Mouse (Mus musculus) heart, embryonic 12.5 days (tissue): ENCODE data around the gene Olfr1393. TPM values are rescaled to one million over a fixed set of nuclear protein-coding genes. Genes with fewer than 3 reads are reported as not detected.
"Not testable (repeated sequence)": the region's sequence is repeated elsewhere in the genome, so short reads cannot be mapped to it uniquely, and the experiment has no call there.

Source experiments
- ATAC-seq: fragments of 200-750 bp; cut with Nextera tagmentation; 2 replicates; pipeline ENCODE4 v1.8.0; 2017; ENCODE audit warnings: moderate TSS enrichment, moderate library complexity; ENCODE audit not compliant: insufficient number of reproducible peaks, low FRiP score
- H3K27ac ChIP-seq: fragments of 300-500 bp; sonication (generic); 2 replicates; pipeline ENCODE4 v1.5.1; 2016; ENCODE audit warnings: mild to moderate bottlenecking, moderate library complexity; ENCODE audit not compliant: poor library complexity, severe bottlenecking
- H3K27me3 ChIP-seq: fragments of 300-500 bp; sonication (generic); replicated peaks from 2 replicates; pipeline ENCODE4 v1.6.1; 2016; ENCODE audit warnings: mild to moderate bottlenecking, moderate library complexity
- H3K36me3 ChIP-seq: fragments of 300-500 bp; sonication (generic); 2 replicates; pipeline ENCODE4 v1.6.1; 2016; ENCODE audit warnings: mild to moderate bottlenecking, moderate library complexity
- H3K4me1 ChIP-seq: fragments of 300-500 bp; sonication (generic); replicated peaks from 2 replicates; pipeline ENCODE4 v1.6.1; 2016; ENCODE audit warnings: mild to moderate bottlenecking
- H3K4me2 ChIP-seq: fragments of 300-500 bp; sonication (generic); 2 replicates; pipeline ENCODE4 v1.6.1; 2016; ENCODE audit warnings: mild to moderate bottlenecking, moderate library complexity
- H3K4me3 ChIP-seq: fragments of 300-500 bp; sonication (generic); 2 replicates; pipeline ENCODE4 v1.5.1; 2016; ENCODE audit warnings: mild to moderate bottlenecking
- H3K9ac ChIP-seq: fragments of 300-500 bp; sonication (generic); 2 replicates; pipeline ENCODE4 v1.6.1; 2016; ENCODE audit warnings: mild to moderate bottlenecking, moderate library complexity
- H3K9me3 ChIP-seq: fragments of 300-500 bp; sonication (generic); replicated peaks from 2 replicates; pipeline ENCODE4 v1.6.1; 2016; ENCODE audit warnings: mild to moderate bottlenecking, moderate library complexity
- WGBS: fragments of 180-500 bp; shearing (Covaris S2); methylation state at CpG from one replicate; pipeline ENCODE4 v1.1.7; 2016; 5-methylcytosine and 5-hydroxymethylcytosine counted together
- polyA plus RNA-seq: library from polyadenylated mRNA; unstranded; fragments of >200 nt; fragmentation: Nextera tagmentation; extraction: Ambion mirVana; gene quantifications from 2 replicates; pipeline ENCODE4 v1.2.1, GENCODE M21; 2016

Gene Olfr1393
- polyA plus RNA-seq, 1 experiment from 2014 or later: 0.08 TPM

DNA sequence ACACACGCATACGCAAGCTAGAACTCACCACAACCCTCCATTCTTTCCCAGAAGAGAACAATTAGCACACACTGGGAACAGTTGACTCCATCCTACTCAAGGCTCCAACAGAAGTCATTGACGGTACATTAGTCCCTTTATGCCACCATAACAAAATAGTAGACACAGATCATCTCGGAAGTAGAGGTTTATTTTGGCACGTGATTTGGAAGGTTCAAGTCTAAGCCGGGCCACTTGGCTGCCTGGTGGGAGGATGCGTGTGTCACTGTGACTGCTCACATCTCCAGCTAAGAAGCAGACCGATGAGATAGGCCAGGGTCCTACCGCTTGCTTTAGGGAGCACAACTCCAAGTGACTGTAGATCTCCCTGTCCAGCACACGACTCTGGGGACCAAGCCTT, 10.8 kb upstream of the Olfr1393 start:
- Histone ChIP-seq H3K4me2 (no peak overlapping the region), H3K27ac (peak overlapping the region; percentile 71), H3K4me3 (no peak overlapping the region), H3K4me1 (peaks cover 22% of the 10 kb centered on the region), H3K9ac (no peak overlapping the region), H3K36me3 (peaks cover 20% of the 10 kb centered on the region), H3K9me3 (no peaks in the 10 kb centered on the region), H3K27me3 (no peaks in the 10 kb centered on the region)
- no peak for ATAC-seq
- WGBS: 77% methylated on average over 10 of the region's 10 CpGs

- ATAC-seq: no peak
- Histone ChIP-seq H3K27me3 (no peaks in the 10 kb centered on the region), H3K36me3 (peaks cover 14% of the 10 kb centered on the region; the same call in 1 of the 2 replicates), H3K27ac (peak overlapping the region; percentile 71; the same call in 1 of the 2 replicates), H3K9ac (no peak overlapping the region), H3K9me3 (no peaks in the 10 kb centered on the region), H3K4me3 (no peak overlapping the region), H3K4me1 (peaks cover 22% of the 10 kb centered on the region), H3K4me2 (0 out of 2 replicates have a peak overlapping the region, but pooled peaks have one; percentile 19)
- 53% methylated on average over 15 of the region's 15 CpGs for WGBS
These were observed 10.0 kb upstream of the Olfr1393 start for GRCm38 (mm10) chr11:49267970-49268579.

DNA sequence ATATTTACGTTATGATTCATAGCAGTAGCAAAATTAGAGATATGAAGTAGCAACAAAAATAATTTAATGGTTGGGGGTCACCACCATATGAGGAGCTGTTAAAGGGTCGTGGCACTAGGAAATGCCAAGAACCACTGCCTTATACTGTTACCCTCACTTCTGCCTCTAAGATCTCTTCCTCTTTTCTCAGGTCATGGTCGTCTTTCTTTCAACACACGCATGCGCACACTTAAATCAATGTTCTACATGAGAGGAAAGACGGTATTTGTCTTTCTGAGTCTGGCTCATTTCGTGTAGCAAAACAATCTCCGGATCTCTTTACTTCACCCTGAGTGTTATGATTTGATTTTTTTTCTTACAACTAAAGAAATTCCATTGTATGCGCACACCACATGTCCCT, 8.3 kb upstream of the Olfr1393 start:
- Histone ChIP-seq H3K9ac (no peak overlapping the region), H3K27me3 (no peaks in the 10 kb centered on the region), H3K36me3 (peaks cover 6% of the 10 kb centered on the region; the same call in 1 of the 2 replicates), H3K9me3 (no peaks in the 10 kb centered on the region), H3K4me3 (no peak overlapping the region), H3K4me2 (no peak overlapping the region), H3K4me1 (peaks cover 22% of the 10 kb centered on the region), H3K27ac (no peak overlapping the region)
- WGBS: 87% methylated on average over 9 of the region's 9 CpGs
- ATAC-seq: no peak

DNA sequence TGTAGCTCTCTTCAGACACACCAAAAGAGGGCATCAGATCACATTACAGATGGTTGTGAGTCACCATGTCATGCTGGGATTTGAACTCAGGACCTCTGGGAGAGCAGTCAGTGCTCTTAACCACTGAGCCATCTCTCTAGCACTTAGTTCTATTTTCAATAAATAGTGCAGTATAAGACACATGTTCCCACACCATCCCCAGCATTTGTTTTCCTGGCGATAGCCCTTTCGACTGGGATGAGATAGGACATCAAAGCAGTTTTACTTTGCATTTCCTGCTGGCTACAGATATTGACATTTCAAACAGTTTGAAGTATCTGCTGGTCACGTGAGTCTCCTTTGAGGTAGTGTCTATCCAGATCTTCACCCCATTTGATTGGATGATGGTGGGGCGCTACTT, 7.7 kb upstream of the Olfr1393 start:
- WGBS: 79% methylated on average over 4 of the region's 4 CpGs
- no peaks in the 10 kb centered on the region for H3K27me3 ChIP-seq
- no peak overlapping the region for H3K9ac ChIP-seq
- no peaks in the 10 kb centered on the region for H3K36me3 ChIP-seq
- no peak overlapping the region for H3K27ac ChIP-seq
- H3K9me3 ChIP-seq: no peaks in the 10 kb centered on the region
- peaks cover 22% of the 10 kb centered on the region for H3K4me1 ChIP-seq
- H3K4me2 ChIP-seq: no peak overlapping the region
- no peak overlapping the region for H3K4me3 ChIP-seq
- ATAC-seq: no peak

- no peaks in the 10 kb centered on the region for H3K36me3 ChIP-seq
- no peaks in the 10 kb centered on the region for H3K9me3 ChIP-seq
- H3K9ac ChIP-seq: no peak overlapping the region
- no peak overlapping the region for H3K4me3 ChIP-seq
- peaks cover 17% of the 10 kb centered on the region for H3K4me1 ChIP-seq
- no peak overlapping the region for H3K27ac ChIP-seq
- ATAC-seq: no peak
- H3K4me2 ChIP-seq: no peak overlapping the region
- WGBS: 32% methylated on average over 7 of the region's 7 CpGs
- no peaks in the 10 kb centered on the region for H3K27me3 ChIP-seq
These were observed 6.8 kb upstream of the Olfr1393 start for GRCm38 (mm10) chr11:49271334-49271733.

DNA sequence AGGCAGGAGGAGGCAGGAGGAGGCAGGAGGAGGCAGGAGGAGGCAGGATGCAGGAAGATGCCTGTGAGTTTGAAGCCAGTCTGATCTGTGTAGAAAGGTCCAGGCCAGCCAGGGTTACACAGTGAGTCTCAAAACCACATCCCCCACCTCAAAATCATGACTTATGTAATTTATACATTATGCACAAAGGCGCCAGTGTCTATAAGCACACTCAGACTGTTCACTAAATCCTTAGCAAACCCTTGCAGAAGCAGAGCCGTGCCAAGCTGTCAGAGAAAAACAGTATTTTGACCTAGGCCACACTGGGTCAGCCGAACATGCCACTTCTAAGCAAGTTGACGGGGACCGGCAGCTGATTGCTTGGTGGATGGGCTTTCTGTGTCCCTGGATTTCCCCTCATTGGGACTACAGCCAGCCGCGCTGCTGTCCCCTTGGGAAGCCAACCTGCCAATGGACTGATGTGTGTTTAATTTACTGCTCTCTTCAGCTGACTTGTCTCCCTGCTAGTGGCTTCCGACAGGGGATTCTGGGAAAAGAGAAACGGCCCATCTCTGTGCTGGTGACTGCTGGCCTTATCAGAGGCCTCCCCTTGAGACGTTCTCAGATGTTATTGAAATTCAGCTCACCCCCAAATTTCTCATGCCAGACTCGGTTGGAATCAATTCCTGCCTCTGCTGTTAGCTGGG, 4.1 kb upstream of the Olfr1393 start:
- WGBS: 62% methylated on average over 11 of the region's 11 CpGs

GRCm38 (mm10) chr11:49284982-49285381, 6.9 kb downstream of the Olfr1393 start, which contains the start of gene Olfr1392:
Gene Olfr1392 (plus strand): TSS chr11:49285282.
- not testable (repeated sequence) for H3K27me3 ChIP-seq, H3K9ac ChIP-seq, H3K27ac ChIP-seq, H3K4me2 ChIP-seq, H3K4me1 ChIP-seq, H3K4me3 ChIP-seq, H3K9me3 ChIP-seq, ATAC-seq, H3K36me3 ChIP-seq
- 66% methylated on average over 1 of the region's 1 CpGs for WGBS

More for the DNA sequence above, 4.1 kb upstream of the Olfr1393 start:
- ATAC-seq: no peak
- Histone ChIP-seq H3K4me3 (no peak overlapping the region), H3K4me1 (no peaks in the 10 kb centered on the region), H3K27ac (no peak overlapping the region), H3K36me3 (no peaks in the 10 kb centered on the region), H3K4me2 (no peak overlapping the region), H3K9ac (no peak overlapping the region), H3K27me3 (no peaks in the 10 kb centered on the region), H3K9me3 (no peaks in the 10 kb centered on the region)

DNA sequence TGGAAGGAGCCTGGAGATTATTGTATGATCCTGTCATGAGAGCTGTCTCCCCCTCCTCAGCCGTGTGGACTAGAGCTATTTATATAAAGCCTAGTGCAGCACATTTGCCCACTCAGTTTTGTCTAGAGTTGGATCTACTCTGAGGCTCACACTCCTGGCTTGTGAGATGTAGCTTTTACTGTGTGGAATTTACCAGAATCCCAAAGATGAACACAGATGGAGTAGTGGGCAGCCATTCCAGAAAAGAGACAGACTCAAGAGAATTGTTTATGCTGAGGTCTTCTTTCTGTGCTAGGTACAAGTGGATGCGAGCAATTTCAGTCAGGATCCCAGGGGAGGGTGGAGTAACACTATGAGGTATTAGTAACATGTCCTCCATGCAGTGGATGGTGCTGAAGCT, 9.1 kb downstream of the Olfr1393 start:
- H3K36me3 ChIP-seq: no peaks in the 10 kb centered on the region
- ATAC-seq: no peak
- no peak overlapping the region for H3K9ac ChIP-seq
- no peaks in the 10 kb centered on the region for H3K27me3 ChIP-seq
- no peak overlapping the region for H3K4me3 ChIP-seq
- WGBS: 67% methylated on average over 2 of the region's 2 CpGs
- no peak overlapping the region for H3K4me2 ChIP-seq
- H3K4me1 ChIP-seq: no peaks in the 10 kb centered on the region
- no peaks in the 10 kb centered on the region for H3K9me3 ChIP-seq
- H3K27ac ChIP-seq: no peak overlapping the region

- H3K4me3 ChIP-seq: no peak overlapping the region
- no peak overlapping the region for H3K4me2 ChIP-seq
- no peaks in the 10 kb centered on the region for H3K27me3 ChIP-seq
- WGBS: 70% methylated on average over 3 of the region's 3 CpGs
- H3K27ac ChIP-seq: no peak overlapping the region
- no peaks in the 10 kb centered on the region for H3K4me1 ChIP-seq
- no peak for ATAC-seq
- H3K9ac ChIP-seq: no peak overlapping the region
- H3K9me3 ChIP-seq: no peaks in the 10 kb centered on the region
- no peaks in the 10 kb centered on the region for H3K36me3 ChIP-seq
These were observed 14.7 kb downstream of the Olfr1393 start for GRCm38 (mm10) chr11:49292777-49293176.

DNA sequence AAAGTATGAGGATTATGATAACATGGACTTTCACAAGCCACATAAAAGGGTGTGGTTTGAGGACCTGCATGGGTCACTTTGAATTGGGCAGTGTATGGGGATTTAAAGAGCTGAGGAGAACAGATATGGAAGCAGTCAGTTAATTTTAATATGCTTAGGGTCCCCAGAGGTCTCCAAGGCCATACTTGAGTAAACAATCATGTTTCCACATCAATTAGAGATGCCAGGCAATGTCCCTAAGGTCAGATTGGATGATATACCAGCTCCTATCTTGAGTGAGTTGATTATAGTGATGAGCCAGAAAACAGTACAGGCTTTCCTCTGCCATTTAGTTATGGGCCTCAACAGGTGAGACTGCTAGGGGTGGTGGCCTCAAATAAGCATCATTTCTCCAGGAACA, 26.3 kb downstream of the Olfr1393 start, which contains the start of gene Olfr10:
Olfr10 (plus strand) TSS at position 301 of the 400 bp plus-strand sequence.
- H3K4me3 ChIP-seq: no peak within 1 kb of the TSS

GRCm38 (mm10) chr11:49308547-49308946, 30.4 kb downstream of the Olfr1393 start:
- H3K27me3 ChIP-seq, H3K9ac ChIP-seq, H3K4me1 ChIP-seq, H3K4me3 ChIP-seq, H3K4me2 ChIP-seq, H3K27ac ChIP-seq, ATAC-seq, H3K36me3 ChIP-seq, H3K9me3 ChIP-seq: not testable (repeated sequence)
- 74% methylated on average over 5 of the region's 5 CpGs for WGBS

More for the DNA sequence above, 26.3 kb downstream of the Olfr1393 start, which contains the start of gene Olfr10:
- Histone ChIP-seq H3K27ac (no peak within 1 kb of the TSS), H3K9ac (no peak within 1 kb of the TSS), H3K9me3 (no peaks in the 10 kb centered on the region), H3K4me2 (no peak within 1 kb of the TSS), H3K36me3 (no peaks in the 10 kb centered on the region), H3K27me3 (no peaks in the 10 kb centered on the region), H3K4me1 (no peaks in the 10 kb centered on the region)
- no peak for ATAC-seq
